In genomic region chr3:73343199-73343598, GRCm38 (mm10) we compare ENCODE assay signal across 9 mouse cellular contexts.
DNase-seq lines count a peak whose midpoint lies in the region; ATAC-seq lines count a peak whose summit lies in the region.
"Had no signal": no experiment of that assay in that cellular context is flagged by ENCODE, and none has a peak within 500 bp of the region (broad histone marks: within the 10 kb centered on the region; RNA-seq: fewer than 3 reads in every experiment).

No protein-coding gene starts in this region.

- H3K27ac ChIP-seq in forebrain, embryonic 11.5 days (ENCODE audit: low read depth, low read length): no peak overlapping the region
- H3K27ac ChIP-seq in forebrain, embryonic 10.5 days: no peak overlapping the region
- H3K27ac ChIP-seq in neural tube, embryonic 12.5 days: no peak overlapping the region
- no peak overlapping the region for H3K27ac ChIP-seq in heart, embryonic 10.5 days

- ATAC-seq in forebrain, embryonic 11.5 days (replicated peaks; ENCODE audit: low FRiP score): peak; percentile 51; the same call in 1 of the 2 replicates
- peak; percentile 87 for ATAC-seq in neural tube, embryonic 12.5 days (ENCODE audit: low FRiP score, low read depth)

- no peaks in the 10 kb centered on the region for H3K9me3 ChIP-seq in forebrain, embryonic 11.5 days (ENCODE audit: control insufficient read depth, low read length)
- H3K9me3 ChIP-seq in forebrain, embryonic 10.5 days: no peaks in the 10 kb centered on the region
- H3K9me3 ChIP-seq in neural tube, embryonic 12.5 days: no peaks in the 10 kb centered on the region
- no peaks in the 10 kb centered on the region for H3K9me3 ChIP-seq in heart, embryonic 10.5 days

- no peak overlapping the region for H3K4me3 ChIP-seq in forebrain, embryonic 11.5 days (ENCODE audit: low read depth, low read length)
- no peak overlapping the region for H3K4me3 ChIP-seq in forebrain, embryonic 10.5 days
- no peak overlapping the region for H3K4me3 ChIP-seq in neural tube, embryonic 12.5 days
- no peak overlapping the region for H3K4me3 ChIP-seq in heart, embryonic 10.5 days

- H3K4me2 ChIP-seq in forebrain, embryonic 11.5 days (ENCODE audit: low read depth, low read length, severe bottlenecking): no peak overlapping the region
- H3K4me2 ChIP-seq in neural tube, embryonic 12.5 days (replicated peaks): no peak overlapping the region

- H3K36me3 ChIP-seq in forebrain, embryonic 11.5 days (ENCODE audit: control insufficient read depth, insufficient read depth, low read length): no peaks in the 10 kb centered on the region
- H3K36me3 ChIP-seq in forebrain, embryonic 10.5 days (replicated peaks): no peaks in the 10 kb centered on the region
- no peaks in the 10 kb centered on the region for H3K36me3 ChIP-seq in neural tube, embryonic 12.5 days
- no peaks in the 10 kb centered on the region for H3K36me3 ChIP-seq in heart, embryonic 10.5 days

- 11% methylated on average over 1 of the region's 1 CpGs for WGBS in forebrain, embryonic 11.5 days
- WGBS in forebrain, embryonic 10.5 days: 9% methylated on average over 1 of the region's 1 CpGs
- 6% methylated on average over 1 of the region's 1 CpGs for WGBS in neural tube, embryonic 12.5 days
- WGBS in heart, embryonic 10.5 days: 40% methylated on average over 1 of the region's 1 CpGs

- DNase-seq in forebrain, embryonic 11.5 days (ENCODE audit: low spot score): no peak
- DNase-seq in forebrain, embryonic 10.5 days (ENCODE audit: extremely low spot score, low spot score): no peak
- DNase-seq in brain, embryonic 18.5 days (ENCODE audit: low read depth, low spot score): peak; percentile 36
- peak; percentile 72 for DNase-seq in layer of hippocampus, adult 11-12 months (ENCODE audit: low spot score)
- DNase-seq in ovary, postnatal 10 days (ENCODE audit: low spot score): no peak
- DNase-seq in heart, embryonic 10.5 days (ENCODE audit: low spot score): no peak
- DNase-seq in kidney, adult 9 months: no peak
- DNase-seq: thymus, postnatal 25 days had no signal

- no peaks in the 10 kb centered on the region for H3K27me3 ChIP-seq in forebrain, embryonic 11.5 days (ENCODE audit: control insufficient read depth, insufficient read depth, low read length)
- no peaks in the 10 kb centered on the region for H3K27me3 ChIP-seq in forebrain, embryonic 10.5 days (ENCODE audit: poor library complexity, severe bottlenecking)
- H3K27me3 ChIP-seq in neural tube, embryonic 12.5 days (replicated peaks): no peaks in the 10 kb centered on the region
- H3K27me3 ChIP-seq in heart, embryonic 10.5 days (ENCODE audit: insufficient read depth, poor library complexity, severe bottlenecking): no peaks in the 10 kb centered on the region

- H3K9ac ChIP-seq in forebrain, embryonic 11.5 days (ENCODE audit: low read length): no peak overlapping the region
- H3K9ac ChIP-seq in neural tube, embryonic 12.5 days: no peak overlapping the region

- no peaks in the 10 kb centered on the region for H3K4me1 ChIP-seq in forebrain, embryonic 11.5 days (replicated peaks; ENCODE audit: control insufficient read depth, insufficient read depth, low read length)
- H3K4me1 ChIP-seq in forebrain, embryonic 10.5 days: no peaks in the 10 kb centered on the region
- no peaks in the 10 kb centered on the region for H3K4me1 ChIP-seq in neural tube, embryonic 12.5 days
- H3K4me1 ChIP-seq in heart, embryonic 10.5 days: no peaks in the 10 kb centered on the region

Comparison
In these comparisons a context has a peak if more than half of its experiments do, and no peak if none do; other contexts are left out.
1. DNase-seq: peak in brain, embryonic 18.5 days (single experiment) and layer of hippocampus, adult 11-12 months (single experiment); none in forebrain, embryonic 11.5 days (single experiment), forebrain, embryonic 10.5 days (single experiment), ovary, postnatal 10 days (single experiment), heart, embryonic 10.5 days (single experiment) and kidney, adult 9 months (single experiment).